Mouse (Mus musculus) MEL (cell line): ENCODE measurements around the gene Ccl25. TPM values are rescaled to one million over a fixed set of nuclear protein-coding genes. Genes with fewer than 3 reads are reported as not detected.
A peak's percentile ranks its signal among the peaks of the same experiment; 100 is the strongest.

ENCODE experiments used
- DNase-seq: peaks from one replicate; pipeline ENCODE4 v3.0.0; 2011; ENCODE audit warnings: low read depth, low spot score
- H3K27ac ChIP-seq: 2 replicates; pipeline ENCODE4 v1.5.1; 2012; ENCODE audit warnings: low read depth, mild to moderate bottlenecking, control low read depth, low read length, moderate library complexity; ENCODE audit not compliant: control insufficient read depth
- H3K27me3 ChIP-seq, 2 experiments: fragments of 150-350 bp in 1 of 2; sonication (generic) in 1 of 2; 2 replicates each; pipeline ENCODE4 v1.6.1; 2012; ENCODE audit warnings: low read length in 2 of 2, mild to moderate bottlenecking in 2 of 2, improper control_type of control experiment in 1 of 2, moderate library complexity in 1 of 2; ENCODE audit not compliant: insufficient read depth in 2 of 2, control insufficient read depth in 1 of 2
- H3K36me3 ChIP-seq, 2 experiments: 2 replicates each; pipeline ENCODE4 v1.6.1; 2012 to 2014; ENCODE audit warnings: low read length in 2 of 2, improper control_type of control experiment in 1 of 2, inconsistent platforms in 1 of 2, mild to moderate bottlenecking in 1 of 2; ENCODE audit not compliant: insufficient read depth in 2 of 2, control insufficient read depth in 1 of 2
- H3K4me1 ChIP-seq, 2 experiments: fragments of 150-350 bp in 1 of 2; sonication (generic) in 1 of 2; 2 replicates each; pipeline ENCODE4 v1.6.1; 2012; ENCODE audit warnings: low read length in 2 of 2, improper control_type of control experiment in 1 of 2, mild to moderate bottlenecking in 1 of 2; ENCODE audit not compliant: insufficient read depth in 2 of 2, control insufficient read depth in 1 of 2
- H3K4me3 ChIP-seq, 2 experiments: fragments of 150-350 bp in 1 of 2; sonication (generic) in 1 of 2; 2 replicates each; pipeline ENCODE4 v1.5.1; 2012; ENCODE audit warnings: low read depth in 2 of 2, low read length in 2 of 2, mild to moderate bottlenecking in 2 of 2, moderate library complexity in 2 of 2, control low read depth in 1 of 2, improper control_type of control experiment in 1 of 2; ENCODE audit not compliant: control insufficient read depth in 1 of 2, insufficient read depth in 1 of 2
- H3K79me2 ChIP-seq: 2 replicates; pipeline ENCODE4 v1.6.1; 2012; ENCODE audit warnings: mild to moderate bottlenecking, low read length, moderate library complexity; ENCODE audit not compliant: control insufficient read depth, poor library complexity, insufficient read depth
- H3K9ac ChIP-seq: 2 replicates; pipeline ENCODE4 v1.6.1; 2012; ENCODE audit warnings: low read depth, mild to moderate bottlenecking, control low read depth, low read length, moderate library complexity; ENCODE audit not compliant: control insufficient read depth, poor library complexity, severe bottlenecking
- H3K9me3 ChIP-seq: fragments of 150-350 bp; sonication (generic); replicated peaks from 2 replicates; pipeline ENCODE4 v1.6.1; 2012; ENCODE audit warnings: mild to moderate bottlenecking, low read length, improper control_type of control experiment, moderate library complexity; ENCODE audit not compliant: insufficient read depth
- BHLHE40 ChIP-seq: IDR thresholded peaks from 2 replicates; pipeline ENCODE4 v1.6.1; 2012; ENCODE audit warnings: low read depth, mild to moderate bottlenecking, inconsistent platforms, low read length, improper control_type of control experiment, borderline replicate concordance
- CHD1 ChIP-seq: IDR thresholded peaks from 2 replicates; pipeline ENCODE4 v1.6.1; 2012; ENCODE audit warnings: low read depth, mild to moderate bottlenecking, inconsistent platforms, low read length, improper control_type of control experiment
- CHD2 ChIP-seq: IDR thresholded peaks from 2 replicates; pipeline ENCODE4 v1.6.1; 2011; ENCODE audit warnings: low read length, improper control_type of control experiment
- CTCF ChIP-seq, 3 experiments: IDR thresholded peaks in 2 of 3; conservative IDR thresholded peaks in 1 of 3; 2 replicates each; pipeline ENCODE4 v1.5.1; 2011 to 2012; ENCODE audit warnings: low read length in 3 of 3, low read depth in 2 of 3, mild to moderate bottlenecking in 2 of 3, improper control_type of control experiment in 1 of 3, inconsistent platforms in 1 of 3, mixed read lengths in 1 of 3, moderate library complexity in 1 of 3; ENCODE audit not compliant: control insufficient read depth in 1 of 3, insufficient read depth in 1 of 3, poor library complexity in 1 of 3, severe bottlenecking in 1 of 3
- E2F4 ChIP-seq: IDR thresholded peaks from 2 replicates; pipeline ENCODE4 v1.6.1; 2011; ENCODE audit warnings: low read depth, low read length, improper control_type of control experiment, borderline replicate concordance
- EP300 ChIP-seq, 2 experiments: IDR thresholded peaks; 2 replicates each; pipeline ENCODE4 v1.6.1; 2011; ENCODE audit warnings: improper control_type of control experiment in 2 of 2, low read length in 2 of 2, low read depth in 1 of 2, mild to moderate bottlenecking in 1 of 2
- ETS1 ChIP-seq: IDR thresholded peaks from 2 replicates; pipeline ENCODE4 v1.6.1; 2012; ENCODE audit warnings: low read depth, mild to moderate bottlenecking, inconsistent platforms, low read length, improper control_type of control experiment, moderate library complexity
- GABPA ChIP-seq: IDR thresholded peaks from 2 replicates; pipeline ENCODE4 v1.6.1; 2012; ENCODE audit warnings: low read depth, mild to moderate bottlenecking, inconsistent platforms, low read length, improper control_type of control experiment, moderate library complexity
- GATA1 ChIP-seq: IDR thresholded peaks from 2 replicates; pipeline ENCODE4 v1.6.1; 2011; ENCODE audit warnings: low read depth, low read length, improper control_type of control experiment
- HCFC1 ChIP-seq: IDR thresholded peaks from 2 replicates; pipeline ENCODE4 v1.6.1; 2012; ENCODE audit warnings: low read depth, mild to moderate bottlenecking, inconsistent platforms, low read length, improper control_type of control experiment, moderate library complexity
- KAT2A ChIP-seq: conservative IDR thresholded peaks from 2 replicates; pipeline ENCODE4 v1.6.1; 2012; ENCODE audit warnings: low read depth, low read length, improper control_type of control experiment, inconsistent platforms
- MAFK ChIP-seq: IDR thresholded peaks from 2 replicates; pipeline ENCODE4 v1.6.1; 2011; ENCODE audit warnings: low read depth, mild to moderate bottlenecking, low read length, improper control_type of control experiment, borderline replicate concordance
- MAZ ChIP-seq: IDR thresholded peaks from 2 replicates; pipeline ENCODE4 v1.6.1; 2012; ENCODE audit warnings: low read depth, mild to moderate bottlenecking, inconsistent platforms, low read length, improper control_type of control experiment
- MEF2A ChIP-seq: IDR thresholded peaks from 2 replicates; pipeline ENCODE4 v1.6.1; 2014; ENCODE audit warnings: low read depth, mild to moderate bottlenecking, inconsistent platforms, low read length, improper control_type of control experiment; ENCODE audit not compliant: poor library complexity, insufficient replicate concordance, severe bottlenecking; ENCODE audit errors: extremely low read depth
- MXI1 ChIP-seq: IDR thresholded peaks from 2 replicates; pipeline ENCODE4 v1.6.1; 2011; ENCODE audit warnings: mild to moderate bottlenecking, low read depth, low read length, improper control_type of control experiment
- MYB ChIP-seq: IDR thresholded peaks from 2 replicates; pipeline ENCODE4 v1.6.1; 2011; ENCODE audit warnings: mild to moderate bottlenecking, low read depth, low read length, improper control_type of control experiment
- MYC ChIP-seq: IDR thresholded peaks from 2 replicates; pipeline ENCODE4 v1.6.1; 2011; ENCODE audit warnings: low read depth, mild to moderate bottlenecking, low read length, improper control_type of control experiment, moderate library complexity
- NELFE ChIP-seq: IDR thresholded peaks from 2 replicates; pipeline ENCODE4 v1.6.1; 2011; ENCODE audit warnings: low read depth, low read length, improper control_type of control experiment
- NRF1 ChIP-seq: IDR thresholded peaks from 2 replicates; pipeline ENCODE4 v1.6.1; 2014; ENCODE audit warnings: low read depth, mild to moderate bottlenecking, inconsistent platforms, low read length, improper control_type of control experiment, moderate library complexity; ENCODE audit not compliant: poor library complexity, insufficient read depth, severe bottlenecking
- POLR2AphosphoS2 ChIP-seq: IDR thresholded peaks from 2 replicates; pipeline ENCODE4 v1.6.1; 2011; ENCODE audit warnings: low read length, improper control_type of control experiment
- POLR2AphosphoS5 ChIP-seq: IDR thresholded peaks from 2 replicates; pipeline ENCODE4 v1.6.1; 2012; ENCODE audit warnings: low read depth, borderline replicate concordance, mild to moderate bottlenecking, inconsistent platforms, low read length, moderate library complexity, mixed read lengths
- RAD21 ChIP-seq: IDR thresholded peaks from 2 replicates; pipeline ENCODE4 v1.6.1; 2011; ENCODE audit warnings: mild to moderate bottlenecking, low read depth, low read length, improper control_type of control experiment
- RCOR1 ChIP-seq: IDR thresholded peaks from 2 replicates; pipeline ENCODE4 v1.6.1; 2012; ENCODE audit warnings: low read depth, mild to moderate bottlenecking, inconsistent platforms, low read length, improper control_type of control experiment
- SIN3A ChIP-seq: IDR thresholded peaks from 2 replicates; pipeline ENCODE4 v1.6.1; 2012; ENCODE audit warnings: low read length, improper control_type of control experiment, inconsistent platforms
- SMC3 ChIP-seq: IDR thresholded peaks from 2 replicates; pipeline ENCODE4 v1.6.1; 2011; ENCODE audit warnings: low read depth, low read length, improper control_type of control experiment
- TAL1 ChIP-seq: IDR thresholded peaks from 2 replicates; pipeline ENCODE4 v1.6.1; 2012; ENCODE audit warnings: mild to moderate bottlenecking, inconsistent platforms, low read length, moderate library complexity, mixed read lengths
- TBP ChIP-seq: IDR thresholded peaks from 2 replicates; pipeline ENCODE4 v1.8.0; 2011; ENCODE audit warnings: low read depth, low read length, improper control_type of control experiment
- TCF12 ChIP-seq: IDR thresholded peaks from 2 replicates; pipeline ENCODE4 v1.6.1; 2014; ENCODE audit warnings: low read depth, mild to moderate bottlenecking, inconsistent platforms, low read length, improper control_type of control experiment, moderate library complexity
- UBTF ChIP-seq: IDR thresholded peaks from 2 replicates; pipeline ENCODE4 v1.6.1; 2012; ENCODE audit warnings: low read depth, mild to moderate bottlenecking, inconsistent platforms, low read length, improper control_type of control experiment, moderate library complexity, borderline replicate concordance; ENCODE audit not compliant: insufficient read depth
- USF1 ChIP-seq: IDR thresholded peaks from 2 replicates; pipeline ENCODE4 v1.6.1; 2014; ENCODE audit warnings: low read depth, mild to moderate bottlenecking, inconsistent platforms, low read length, improper control_type of control experiment, moderate library complexity
- USF2 ChIP-seq, 2 experiments: IDR thresholded peaks; 2 replicates each; pipeline ENCODE4 v1.6.1; 2011 to 2012; ENCODE audit warnings: improper control_type of control experiment in 2 of 2, low read length in 2 of 2, borderline replicate concordance in 1 of 2, inconsistent platforms in 1 of 2, low read depth in 1 of 2, mild to moderate bottlenecking in 1 of 2; ENCODE audit not compliant: insufficient read depth in 1 of 2
- ZC3H11A ChIP-seq: IDR thresholded peaks from 2 replicates; pipeline ENCODE4 v1.6.1; 2012; ENCODE audit warnings: low read depth, mild to moderate bottlenecking, inconsistent platforms, low read length, improper control_type of control experiment
- ZKSCAN1 ChIP-seq: IDR thresholded peaks from 2 replicates; pipeline ENCODE4 v1.6.1; 2012; ENCODE audit warnings: low read depth, mild to moderate bottlenecking, inconsistent platforms, low read length, improper control_type of control experiment, moderate library complexity
- ZMIZ1 ChIP-seq: IDR thresholded peaks from 2 replicates; pipeline ENCODE4 v1.6.1; 2012; ENCODE audit warnings: low read depth, mild to moderate bottlenecking, inconsistent platforms, low read length, improper control_type of control experiment, moderate library complexity
- ZNF384 ChIP-seq: IDR thresholded peaks from 2 replicates; pipeline ENCODE4 v1.6.1; 2012; ENCODE audit warnings: low read depth, mild to moderate bottlenecking, inconsistent platforms, low read length, improper control_type of control experiment
- polyA plus RNA-seq, 2 experiments: library from polyadenylated mRNA; stranded (reverse) in 1 of 2; unstranded in 1 of 2; fragments of >175 nt in 1 of 2; fragments of >200 nt in 1 of 2; gene quantifications; 2 replicates each; pipeline versions ENCODE4 v1.2.1 to v1.2.4; 2012; ENCODE audit warnings: low replicate concordance in 2 of 2, low read depth in 1 of 2; ENCODE audit not compliant: insufficient read length in 2 of 2, insufficient read depth in 1 of 2, missing spikeins in 1 of 2
- total RNA-seq: library from RNA; depleted of rRNA; stranded (reverse); fragments of 300-350 nt; gene quantifications from 2 replicates; pipeline ENCODE4 v1.2.3, GENCODE M21; 2012; rRNA removed

The Ccl25 gene
- total RNA-seq (25.0 and 32.2 TPM in 2 replicates), polyA plus RNA-seq (10 to 100 TPM in 1 of 2 experiments, not detected in 1; 33.8 TPM)

DNA sequence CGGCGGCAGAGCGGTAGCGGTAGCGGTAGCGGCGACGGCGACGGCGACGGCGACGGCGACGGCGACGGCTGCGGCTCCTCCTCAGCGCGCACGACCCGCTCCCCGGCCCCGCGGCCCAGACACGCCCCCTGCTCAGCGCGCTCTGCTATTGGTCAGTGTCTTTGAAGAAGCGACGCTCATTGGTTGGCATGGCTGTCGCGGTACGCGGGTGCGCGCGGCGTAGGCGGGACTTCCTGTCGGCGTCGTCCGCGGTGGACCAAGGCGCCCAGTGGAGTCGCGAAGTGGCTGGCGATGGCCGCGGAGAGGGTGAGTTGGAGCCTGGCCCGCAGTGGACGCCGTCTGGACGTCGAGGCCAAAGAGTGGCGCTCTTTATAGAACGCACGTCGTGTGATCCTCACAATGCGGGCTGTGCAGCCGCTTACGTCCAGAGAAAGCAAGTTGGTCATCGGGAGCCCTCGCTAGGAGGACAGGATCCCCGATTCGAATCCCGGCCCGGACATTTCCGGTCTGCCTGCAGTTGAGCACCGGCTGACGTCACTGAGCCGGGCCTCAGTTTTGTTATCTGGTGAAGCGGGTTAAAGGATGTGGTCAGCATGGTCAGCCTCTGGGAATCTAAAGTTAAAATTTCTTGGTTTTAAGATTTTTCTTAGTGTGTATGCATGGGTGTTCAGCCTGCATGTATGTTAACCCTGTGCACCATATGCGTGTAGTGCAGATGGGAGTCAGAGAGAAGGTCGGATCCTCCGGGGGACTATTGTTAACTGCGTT is at the start of gene Ccl25, which contains the start of gene Elavl1:
TSS of gene Ccl25 (plus strand) at position 228 of the 768 bp plus-strand sequence.
TSS of gene Elavl1 (minus strand) at position 431 of the 768 bp plus-strand sequence.
- H3K4me1 ChIP-seq, result peaks cover 7 to 25% of the 10 kb centered on the region in 2 experiments
- H3K9me3 ChIP-seq, result no peaks in the 10 kb centered on the region
- DNase-seq, result peak; percentile 96
- H3K27me3 ChIP-seq, result no peaks in the 10 kb centered on the region
- H3K4me3 ChIP-seq, result peak within 1 kb of the TSS; percentile 83 to 94
- H3K79me2 ChIP-seq, result peaks cover 62% of the 10 kb centered on the region
- peak within 1 kb of the TSS; percentile 71 for H3K27ac ChIP-seq
- peak within 1 kb of the TSS; percentile 98 for H3K9ac ChIP-seq
- H3K36me3 ChIP-seq, result peaks cover 17 to 49% of the 10 kb centered on the region in 2 experiments
- TF ChIP-seq UBTF (no peak), CHD2 (peak; percentile 81), MEF2A (no peak), GABPA (no peak), ZC3H11A (no peak), RCOR1 (no peak), MAZ (no peak; the same call in 1 of the 2 replicates), MYC (no peak), EP300 (IDR thresholded peaks at IDR 0.05; ENCODE audit: low read depth in 1 of 2, low read length in 2 of 2) (no peak), ZKSCAN1 (no peak), CHD1 (no peak), NELFE (peak; percentile 71), RAD21 (no peak), ZMIZ1 (peak; percentile 55; the same call in 1 of the 2 replicates), MAFK (no peak), POLR2AphosphoS5 (no peak), TCF12 (peak; percentile 27), MYB (no peak), SMC3 (no peak), KAT2A (0 out of 2 replicates have a peak, but pooled peaks have one; percentile 35), GATA1 (no peak), TAL1 (no peak), ZNF384 (no peak), USF1 (no peak), NRF1 (peak; percentile 49; the same call in 1 of the 2 replicates), BHLHE40 (no peak), USF2 (IDR thresholded peaks at IDR 0.05; ENCODE audit: borderline replicate concordance in 1 of 2, insufficient read depth in 1 of 2, low read depth in 1 of 2, low read length in 2 of 2) (no peak), ETS1 (no peak), CTCF (IDR thresholded peaks at IDR 0.05 in 2 of 3, conservative IDR thresholded peaks at IDR 0.05 in 1 of 3; ENCODE audit: control insufficient read depth in 1 of 3, insufficient read depth in 1 of 3, low read depth in 2 of 3, low read length in 3 of 3, poor library complexity in 1 of 3, severe bottlenecking in 1 of 3) (no peak), HCFC1 (peak; percentile 82), POLR2AphosphoS2 (no peak), TBP (no peak; the same call in 1 of the 2 replicates), SIN3A (0 out of 2 replicates have a peak, but pooled peaks have one; percentile 7), E2F4 (no peak), MXI1 (peak; percentile 4; the same call in 1 of the 2 replicates)
